Mouse (Mus musculus) liver, adult (tissue): ENCODE measurements around the gene Wnt9a.

Experiments
- GATA4 ChIP-seq: IDR thresholded peaks from 2 replicates; pipeline ENCODE4 v1.6.1; 2014; ENCODE audit warnings: mild to moderate bottlenecking, low read length; ENCODE audit not compliant: insufficient replicate concordance

Gene Wnt9a

GRCm38 (mm10) chr11:59313029-59313811 is 6.5 kb downstream of the Wnt9a start:
- TF ChIP-seq GATA4: no peak

GRCm38 (mm10) chr11:59313944-59314343 is 7.2 kb downstream of the Wnt9a start:
- no peak for TF ChIP-seq GATA4

- TF ChIP-seq GATA4: no peak
Observed at GRCm38 (mm10) chr11:59316517-59316916, 9.8 kb downstream of the Wnt9a start.

GRCm38 (mm10) chr11:59322988-59323387 is 16.3 kb downstream of the Wnt9a start:
- no peak for TF ChIP-seq GATA4

- TF ChIP-seq GATA4: no peak
Observed at GRCm38 (mm10) chr11:59324777-59325176, 18.0 kb downstream of the Wnt9a start.

- no peak for TF ChIP-seq GATA4
Observed at GRCm38 (mm10) chr11:59327625-59328024, 20.9 kb downstream of the Wnt9a start.

- no peak for TF ChIP-seq GATA4
Observed at GRCm38 (mm10) chr11:59329616-59330015, 22.9 kb downstream of the Wnt9a start.

- no peak for TF ChIP-seq GATA4
Observed at GRCm38 (mm10) chr11:59330560-59330959, 23.8 kb downstream of the Wnt9a start.

- TF ChIP-seq GATA4: no peak
Observed at GRCm38 (mm10) chr11:59331167-59331869, 24.6 kb downstream of the Wnt9a start.

- no peak for TF ChIP-seq GATA4
Observed at GRCm38 (mm10) chr11:59332938-59333337, 26.2 kb downstream of the Wnt9a start.

GRCm38 (mm10) chr11:59335150-59335549 is 28.4 kb downstream of the Wnt9a start:
- no peak for TF ChIP-seq GATA4

- TF ChIP-seq GATA4: no peak
Observed at GRCm38 (mm10) chr11:59335942-59336341, 29.2 kb downstream of the Wnt9a start.

- no peak for TF ChIP-seq GATA4
Observed at GRCm38 (mm10) chr11:59336381-59336780, 29.7 kb downstream of the Wnt9a start.

GRCm38 (mm10) chr11:59337955-59338735 is 31.4 kb downstream of the Wnt9a start:
- no peak for TF ChIP-seq GATA4

- TF ChIP-seq GATA4: no peak
Observed at GRCm38 (mm10) chr11:59338736-59339120, 32.0 kb downstream of the Wnt9a start.

GRCm38 (mm10) chr11:59342956-59343355 is 36.2 kb downstream of the Wnt9a start:
- no peak for TF ChIP-seq GATA4
